Mouse (Mus musculus): ENCODE data around the gene Wasf3. TPM values are rescaled to one million over a fixed set of nuclear protein-coding genes. Genes with fewer than 3 reads are reported as not detected.

Wasf3 gene
- polyA plus RNA-seq, 1 experiment from 2014 or later: 0.85 TPM

- H3K36me3 ChIP-seq (ENCODE audit: control insufficient read depth, insufficient read depth): no peaks in the 10 kb centered on the region
- H3K4me3 ChIP-seq (ENCODE audit: low read depth, low read length): no peak overlapping the region
- ATAC-seq: no peak
- no peak overlapping the region for H3K4me2 ChIP-seq (replicated peaks; ENCODE audit: low read depth)
- no peaks in the 10 kb centered on the region for H3K27me3 ChIP-seq (replicated peaks; ENCODE audit: control insufficient read depth, insufficient read depth, low read length)
- TF ChIP-seq CTCF (IDR thresholded peaks at IDR 0.05; ENCODE audit: low read depth): no peak
- H3K4me1 ChIP-seq (replicated peaks; ENCODE audit: control insufficient read depth, insufficient read depth, low read length): no peaks in the 10 kb centered on the region
- 52% methylated on average over 2 of the region's 2 CpGs for WGBS
- no peaks in the 10 kb centered on the region for H3K9me3 ChIP-seq (ENCODE audit: control insufficient read depth)
- no peak overlapping the region for H3K27ac ChIP-seq (ENCODE audit: low read depth, low read length)
- H3K9ac ChIP-seq (ENCODE audit: low read depth, low read length): no peak overlapping the region
Measured at GRCm38 (mm10) chr5:146442767-146443166, 58.0 kb downstream of the Wasf3 start.

DNA sequence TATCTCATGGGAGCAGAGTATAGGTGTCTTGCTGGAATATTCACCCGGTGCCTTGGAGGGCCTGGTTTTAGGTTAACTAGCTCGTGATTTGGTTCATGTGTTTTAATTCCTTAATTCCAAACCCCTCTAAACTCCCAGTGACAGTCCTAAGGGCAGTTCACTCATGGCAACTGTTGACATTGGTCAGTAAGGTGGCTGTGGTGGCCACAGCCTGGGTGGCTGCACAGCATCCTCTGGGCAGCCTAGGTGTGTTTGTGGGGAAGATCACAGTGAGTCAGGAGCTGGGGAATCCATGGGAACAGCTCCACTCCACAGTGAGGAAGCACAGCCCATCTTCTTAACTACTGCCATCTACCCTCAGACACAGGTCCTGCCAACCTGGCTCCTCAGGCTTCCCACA, 61.8 kb downstream of the Wasf3 start:
- no peak for ATAC-seq
- Histone ChIP-seq H3K27me3 (replicated peaks; ENCODE audit: control insufficient read depth, insufficient read depth, low read length) (no peaks in the 10 kb centered on the region), H3K4me2 (replicated peaks; ENCODE audit: low read depth) (no peak overlapping the region), H3K4me3 (ENCODE audit: low read depth, low read length) (no peak overlapping the region), H3K9ac (ENCODE audit: low read depth, low read length) (no peak overlapping the region), H3K4me1 (replicated peaks; ENCODE audit: control insufficient read depth, insufficient read depth, low read length) (no peaks in the 10 kb centered on the region), H3K36me3 (ENCODE audit: control insufficient read depth, insufficient read depth) (no peaks in the 10 kb centered on the region), H3K9me3 (ENCODE audit: control insufficient read depth) (no peaks in the 10 kb centered on the region), H3K27ac (ENCODE audit: low read depth, low read length) (no peak overlapping the region)
- TF ChIP-seq CTCF (IDR thresholded peaks at IDR 0.05; ENCODE audit: low read depth): no peak
- WGBS: 79% methylated on average over 2 of the region's 2 CpGs

DNA sequence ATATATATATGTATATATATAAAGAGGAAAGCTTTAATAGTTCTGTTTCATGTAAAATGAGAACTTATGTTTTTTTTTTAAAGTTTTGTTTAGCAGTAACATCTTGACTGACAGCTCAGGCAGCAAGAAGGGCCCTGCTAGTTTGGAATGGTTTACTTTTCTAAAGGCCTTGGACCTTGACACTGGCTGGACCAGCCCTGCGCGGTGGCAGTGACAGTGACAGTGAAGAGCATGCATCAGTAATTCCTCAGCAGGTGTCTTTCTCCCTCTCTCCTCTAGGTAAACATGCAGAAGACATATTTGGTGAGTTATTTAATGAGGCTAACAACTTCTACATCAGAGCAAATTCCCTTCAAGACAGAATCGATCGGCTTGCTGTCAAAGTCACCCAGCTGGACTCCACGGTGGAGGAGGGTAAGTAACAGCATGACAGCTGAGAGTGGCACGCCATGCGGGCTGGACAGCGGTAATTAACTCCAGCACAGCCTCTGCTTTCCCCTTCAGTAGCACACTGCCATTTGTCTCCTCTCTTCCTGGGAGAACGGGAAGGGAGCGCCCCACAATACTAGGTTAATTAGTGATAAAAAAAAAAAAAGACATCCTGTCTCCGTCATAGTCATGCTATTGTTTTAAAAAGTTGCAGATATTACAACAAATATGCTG, 66.9 kb downstream of the Wasf3 start:
- 64% methylated on average over 11 of the region's 11 CpGs for WGBS
- TF ChIP-seq CTCF (IDR thresholded peaks at IDR 0.05; ENCODE audit: low read depth): no peak
- no peak overlapping the region for H3K27ac ChIP-seq (ENCODE audit: low read depth, low read length)

DNA sequence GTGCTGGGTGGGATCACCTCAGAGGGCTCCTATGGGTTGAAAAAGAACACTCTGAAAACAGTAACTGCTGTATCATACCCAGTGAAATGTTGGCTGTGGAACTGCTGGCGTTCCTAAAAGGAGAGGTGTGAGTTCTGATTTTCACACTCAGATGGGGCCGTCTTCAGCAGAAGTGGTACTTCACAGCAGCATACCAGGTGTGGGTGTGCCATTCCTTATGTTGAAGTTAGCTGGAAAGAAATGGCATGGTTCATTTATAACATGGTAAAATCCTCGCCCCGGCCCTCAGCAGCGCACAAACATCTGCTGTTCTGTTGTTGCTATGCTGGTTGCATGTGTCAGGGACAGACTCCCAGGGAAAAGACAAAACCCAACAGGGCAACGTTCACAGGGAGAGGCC, 68.8 kb downstream of the Wasf3 start:
- Histone ChIP-seq H3K27ac (ENCODE audit: low read depth, low read length) (no peak overlapping the region), H3K9ac (ENCODE audit: low read depth, low read length) (no peak overlapping the region), H3K4me2 (replicated peaks; ENCODE audit: low read depth) (no peak overlapping the region), H3K4me1 (replicated peaks; ENCODE audit: control insufficient read depth, insufficient read depth, low read length) (no peaks in the 10 kb centered on the region), H3K9me3 (ENCODE audit: control insufficient read depth) (no peaks in the 10 kb centered on the region), H3K4me3 (ENCODE audit: low read depth, low read length) (no peak overlapping the region), H3K36me3 (ENCODE audit: control insufficient read depth, insufficient read depth) (no peaks in the 10 kb centered on the region), H3K27me3 (replicated peaks; ENCODE audit: control insufficient read depth, insufficient read depth, low read length) (no peaks in the 10 kb centered on the region)
- no peak for TF ChIP-seq CTCF (IDR thresholded peaks at IDR 0.05; ENCODE audit: low read depth)
- no peak for ATAC-seq
- 89% methylated on average over 6 of the region's 6 CpGs for WGBS

More for the DNA sequence above, 66.9 kb downstream of the Wasf3 start:
- Histone ChIP-seq H3K4me2 (replicated peaks; ENCODE audit: low read depth) (no peak overlapping the region), H3K36me3 (ENCODE audit: control insufficient read depth, insufficient read depth) (no peaks in the 10 kb centered on the region), H3K27me3 (replicated peaks; ENCODE audit: control insufficient read depth, insufficient read depth, low read length) (no peaks in the 10 kb centered on the region), H3K4me3 (ENCODE audit: low read depth, low read length) (no peak overlapping the region), H3K4me1 (replicated peaks; ENCODE audit: control insufficient read depth, insufficient read depth, low read length) (no peaks in the 10 kb centered on the region), H3K9ac (ENCODE audit: low read depth, low read length) (no peak overlapping the region), H3K9me3 (ENCODE audit: control insufficient read depth) (no peaks in the 10 kb centered on the region)
- ATAC-seq: no peak

GRCm38 (mm10) chr5:146461612-146462011, 76.8 kb downstream of the Wasf3 start:
- no peak overlapping the region for H3K9ac ChIP-seq (ENCODE audit: low read depth, low read length)
- no peaks in the 10 kb centered on the region for H3K9me3 ChIP-seq (ENCODE audit: control insufficient read depth)
- ATAC-seq: no peak
- H3K4me2 ChIP-seq (replicated peaks; ENCODE audit: low read depth): no peak overlapping the region
- H3K27ac ChIP-seq (ENCODE audit: low read depth, low read length): no peak overlapping the region
- no peak for TF ChIP-seq CTCF (IDR thresholded peaks at IDR 0.05; ENCODE audit: low read depth)
- H3K4me1 ChIP-seq (replicated peaks; ENCODE audit: control insufficient read depth, insufficient read depth, low read length): no peaks in the 10 kb centered on the region
- 88% methylated on average over 8 of the region's 8 CpGs for WGBS
- H3K36me3 ChIP-seq (ENCODE audit: control insufficient read depth, insufficient read depth): no peaks in the 10 kb centered on the region
- H3K27me3 ChIP-seq (replicated peaks; ENCODE audit: control insufficient read depth, insufficient read depth, low read length): no peaks in the 10 kb centered on the region
- no peak overlapping the region for H3K4me3 ChIP-seq (ENCODE audit: low read depth, low read length)

- WGBS: 92% methylated on average over 19 of the region's 19 CpGs
- Histone ChIP-seq H3K4me3 (ENCODE audit: low read depth, low read length) (no peak overlapping the region), H3K9ac (ENCODE audit: low read depth, low read length) (no peak overlapping the region), H3K36me3 (ENCODE audit: control insufficient read depth, insufficient read depth) (no peaks in the 10 kb centered on the region), H3K27ac (ENCODE audit: low read depth, low read length) (no peak overlapping the region), H3K9me3 (ENCODE audit: control insufficient read depth) (no peaks in the 10 kb centered on the region), H3K27me3 (replicated peaks; ENCODE audit: control insufficient read depth, insufficient read depth, low read length) (no peaks in the 10 kb centered on the region), H3K4me1 (replicated peaks; ENCODE audit: control insufficient read depth, insufficient read depth, low read length) (no peaks in the 10 kb centered on the region), H3K4me2 (replicated peaks; ENCODE audit: low read depth) (no peak overlapping the region)
- no peak for TF ChIP-seq CTCF (IDR thresholded peaks at IDR 0.05; ENCODE audit: low read depth)
- ATAC-seq: no peak
Measured at GRCm38 (mm10) chr5:146466663-146467062, 81.9 kb downstream of the Wasf3 start.

Measured in intestine, postnatal 0 days (tissue).